Mouse (Mus musculus) urinary bladder, postnatal 14 days (tissue): ENCODE results near the gene Shh.

Experiments used
- DNase-seq: peaks from one replicate; pipeline ENCODE4 v3.0.0; 2021; ENCODE audit warnings: low spot score

Gene Shh

GRCm38 (mm10) chr5:28466760-28467306 lies at the start of gene Shh:
Gene Shh (minus strand): TSS chr5:28467256.
- peak; percentile 56 for DNase-seq

DNA sequence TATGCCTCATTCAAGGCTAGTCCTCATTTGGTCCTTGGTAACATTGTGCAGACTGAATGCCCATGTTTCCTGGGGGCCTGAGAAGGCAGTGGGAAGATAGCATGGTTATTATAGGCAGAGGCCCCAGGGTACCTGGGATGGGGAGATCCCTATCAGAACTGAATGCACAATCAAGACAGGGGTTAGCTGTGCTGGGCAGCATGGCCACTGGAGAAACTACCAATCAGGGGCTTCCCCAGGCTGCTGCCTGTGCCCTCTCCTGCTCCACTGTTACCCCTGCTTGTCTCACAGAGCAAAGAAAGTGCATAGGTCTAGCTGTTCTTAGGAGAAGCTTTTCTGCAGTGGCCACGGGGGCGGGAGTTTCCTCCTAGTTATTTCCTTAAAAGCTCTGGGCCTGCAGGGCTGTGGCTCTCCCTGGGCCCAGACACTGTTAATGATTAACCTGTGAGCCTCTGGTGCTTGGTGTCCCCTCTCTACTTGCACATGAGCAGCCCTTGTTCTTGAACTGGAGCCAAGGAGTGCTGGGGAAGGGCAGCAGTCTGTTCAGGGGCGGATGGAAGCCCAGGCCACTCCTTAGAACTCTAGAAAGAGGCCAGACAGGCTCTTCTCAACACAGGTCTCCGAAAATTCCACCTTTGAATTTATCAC lies 33.9 kb upstream of the Shh start:
- DNase-seq: peak; percentile 90

DNA sequence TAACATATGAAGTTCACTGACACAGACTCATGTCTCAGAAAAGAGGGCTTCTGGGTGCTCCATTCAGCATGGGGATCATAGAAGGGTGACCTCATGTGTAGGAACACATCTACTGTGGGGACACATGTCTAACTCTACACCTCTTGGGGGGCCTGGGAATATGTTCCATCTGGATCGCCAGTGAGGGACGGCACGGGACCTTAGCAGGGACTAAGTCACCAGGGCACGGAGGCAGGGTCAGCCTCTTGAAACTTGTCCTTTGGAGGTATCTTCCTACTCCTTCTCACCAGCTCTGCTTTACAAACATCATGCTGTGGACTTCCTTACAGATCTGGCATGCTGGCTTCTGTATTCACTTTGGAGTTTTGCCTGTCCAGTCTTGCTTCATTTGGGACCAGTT lies 31.8 kb upstream of the Shh start:
- DNase-seq: peak; percentile 36

- DNase-seq: peak; percentile 66
Measured at GRCm38 (mm10) chr5:28495712-28496650, 28.9 kb upstream of the Shh start.

DNA sequence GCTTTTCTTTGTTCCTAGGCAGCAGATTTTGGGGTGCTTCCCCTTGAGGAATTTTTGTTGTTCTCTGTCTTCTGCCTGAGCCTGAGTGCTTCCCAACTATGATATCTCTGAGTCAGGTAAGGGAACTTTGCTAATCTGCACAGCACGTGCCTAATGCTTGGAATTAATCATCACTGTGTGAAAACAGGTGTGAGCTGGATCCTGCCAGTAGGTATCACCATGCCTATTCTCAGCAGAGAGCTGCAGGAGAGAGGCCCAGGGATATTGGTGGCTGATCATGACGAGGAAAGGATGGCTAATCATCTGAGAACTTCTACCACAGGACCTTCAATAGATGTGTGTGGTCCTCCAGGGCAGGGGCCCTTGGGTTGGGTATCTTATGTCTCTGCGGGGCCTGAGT lies 26.5 kb upstream of the Shh start:
- no peak for DNase-seq

- DNase-seq: no peak
Measured at GRCm38 (mm10) chr5:28482991-28483390, 15.9 kb upstream of the Shh start.

DNA sequence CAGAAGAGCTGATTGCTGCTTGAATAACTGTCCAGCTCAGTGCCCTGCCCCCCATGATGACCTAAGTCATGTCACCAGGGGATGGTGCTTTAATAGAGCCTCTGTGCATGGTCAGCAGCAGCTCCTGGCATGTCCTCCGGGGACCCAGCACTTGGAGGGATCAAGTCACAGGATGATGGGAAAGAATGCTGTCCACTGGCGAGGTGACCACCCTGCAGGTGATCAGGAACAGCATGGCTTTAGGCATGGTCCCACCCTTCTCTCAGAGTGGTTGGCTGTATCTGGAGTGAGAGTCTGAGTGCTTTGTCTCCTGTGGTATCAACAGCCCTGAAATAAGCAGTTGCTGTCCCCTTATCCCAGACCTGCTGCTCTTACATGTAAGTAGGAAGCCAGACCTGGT lies 14.7 kb upstream of the Shh start:
- DNase-seq: no peak

GRCm38 (mm10) chr5:28476389-28477379 lies 9.6 kb upstream of the Shh start:
- no peak for DNase-seq

DNA sequence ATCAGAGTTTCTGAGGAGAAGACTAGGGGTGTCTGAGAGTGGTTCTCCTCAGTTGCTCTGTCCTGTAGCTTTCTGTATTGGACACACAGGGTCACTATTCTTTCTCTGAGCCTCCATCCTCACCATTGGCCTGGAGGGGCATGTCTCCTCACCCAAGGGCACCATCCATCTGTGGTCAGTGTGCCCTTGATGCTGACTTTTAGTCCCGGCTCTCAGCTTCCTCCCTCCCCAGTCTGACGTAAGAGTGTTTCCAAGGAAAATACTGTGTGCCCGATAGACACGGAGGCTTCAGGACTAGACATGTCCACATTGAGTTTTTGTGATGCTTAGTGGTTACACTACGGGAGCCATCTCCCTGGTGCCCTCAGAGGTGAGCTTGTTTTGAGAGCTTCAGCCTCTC lies 6.5 kb upstream of the Shh start:
- DNase-seq: no peak

DNA sequence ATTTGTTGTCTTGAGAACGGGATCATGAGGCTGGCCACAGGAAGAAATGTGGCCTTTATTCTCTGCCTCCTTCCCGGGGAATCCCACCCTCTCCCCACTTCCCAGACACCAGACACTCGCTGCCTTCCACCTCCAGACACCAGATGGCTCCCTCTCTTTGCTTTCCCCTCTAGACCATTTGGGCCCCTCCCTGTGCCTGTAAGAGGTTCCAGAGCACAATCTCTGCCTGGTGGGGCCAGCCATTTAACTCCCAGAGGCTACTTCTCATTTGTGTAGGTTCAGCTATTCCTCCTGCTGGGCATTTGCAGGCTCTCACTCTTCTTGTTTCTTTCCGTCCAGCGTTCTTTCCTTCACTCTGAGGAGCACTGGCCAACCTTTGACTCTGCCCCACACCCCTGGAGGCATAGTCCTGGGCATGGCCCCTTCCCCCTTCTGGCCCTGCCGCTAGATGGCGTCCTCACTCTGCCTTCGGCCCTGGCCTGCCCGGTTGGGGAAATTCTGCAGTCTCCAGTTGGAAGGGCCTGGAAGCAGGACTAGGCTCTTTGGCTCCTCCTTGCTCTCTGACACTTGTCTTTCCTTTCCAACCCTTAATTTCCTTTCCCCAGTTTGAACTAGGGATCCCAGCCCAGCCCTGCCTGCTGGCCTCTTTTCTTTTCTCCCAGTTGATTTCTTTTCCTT lies 2.6 kb upstream of the Shh start:
- peak; percentile 85 for DNase-seq

DNA sequence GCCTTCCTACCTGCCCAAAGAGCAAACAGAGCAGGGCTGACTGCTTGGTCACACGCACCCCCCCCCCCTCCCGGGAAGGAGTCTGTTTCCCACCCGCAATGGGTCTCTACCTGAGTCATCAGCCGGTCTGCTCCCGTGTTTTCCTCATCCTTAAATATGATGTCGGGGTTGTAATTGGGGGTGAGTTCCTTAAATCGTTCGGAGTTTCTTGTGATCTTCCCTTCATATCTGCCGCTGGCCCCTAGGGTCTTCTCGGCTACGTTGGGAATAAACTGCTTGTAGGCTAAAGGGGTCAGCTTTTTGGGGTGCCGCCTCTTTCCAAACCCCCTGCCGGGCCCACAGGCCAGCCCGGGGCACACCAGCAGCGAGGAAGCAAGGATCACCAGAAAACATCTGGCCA lies 705 bp downstream of the Shh start:
- DNase-seq: peak; percentile 46

GRCm38 (mm10) chr5:28465526-28465925 lies 1.5 kb downstream of the Shh start:
- DNase-seq: no peak

GRCm38 (mm10) chr5:28465099-28465406 lies 2.0 kb downstream of the Shh start:
- peak; percentile 29 for DNase-seq

GRCm38 (mm10) chr5:28464361-28465098 lies 2.5 kb downstream of the Shh start:
- DNase-seq: peak; percentile 29

DNA sequence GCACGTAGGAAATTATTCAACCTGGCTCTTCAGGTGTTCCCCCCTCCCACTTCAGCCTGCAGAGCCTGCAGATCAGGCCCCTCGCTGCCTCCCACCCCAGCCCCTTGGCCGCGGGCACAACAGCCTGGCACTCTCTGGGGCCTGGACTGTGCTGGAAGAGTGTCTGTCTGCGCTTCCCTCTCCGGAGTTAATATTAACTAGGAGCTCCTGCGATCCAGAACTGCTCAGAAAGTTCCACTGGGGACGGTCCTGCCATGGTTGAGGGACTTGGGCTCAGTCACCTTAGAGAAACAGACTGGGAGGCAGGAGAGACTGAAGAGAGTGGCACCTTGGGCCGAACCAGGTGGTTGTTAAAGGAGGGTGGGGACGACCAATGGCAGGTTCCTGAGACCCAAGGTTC lies 3.4 kb downstream of the Shh start:
- peak; percentile 28 for DNase-seq

GRCm38 (mm10) chr5:28462741-28463590 lies 4.1 kb downstream of the Shh start:
- DNase-seq: peak; percentile 35

DNA sequence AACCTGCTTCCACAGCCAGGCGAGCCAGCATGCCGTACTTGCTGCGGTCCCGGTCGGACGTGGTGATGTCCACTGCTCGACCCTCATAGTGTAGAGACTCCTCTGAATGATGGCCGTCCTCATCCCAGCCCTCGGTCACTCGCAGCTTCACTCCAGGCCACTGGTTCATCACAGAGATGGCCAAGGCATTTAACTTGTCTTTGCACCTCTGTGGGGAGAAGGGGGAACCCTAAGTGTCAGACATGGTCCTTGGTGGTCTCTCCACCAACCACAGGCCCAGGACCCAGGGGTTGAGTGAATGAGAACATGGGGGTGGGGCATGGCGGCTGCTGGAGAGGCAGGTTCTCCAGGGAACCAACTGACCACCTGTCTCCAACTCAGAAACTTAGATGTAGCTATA lies 5.7 kb downstream of the Shh start:
- peak; percentile 2 for DNase-seq

GRCm38 (mm10) chr5:28460556-28461350 lies 6.3 kb downstream of the Shh start:
- DNase-seq: peak; percentile 3
